Mouse (Mus musculus): Measurements from ENCODE around the gene Naglu. TPM values are rescaled to one million over a fixed set of nuclear protein-coding genes. Genes with fewer than 3 reads are reported as not detected.

Naglu gene
- polyA plus RNA-seq (2014; fragmentation: Nextera tagmentation; extraction: Ambion mirVana), result 12.5 and 13.0 TPM in 2 replicates

DNA sequence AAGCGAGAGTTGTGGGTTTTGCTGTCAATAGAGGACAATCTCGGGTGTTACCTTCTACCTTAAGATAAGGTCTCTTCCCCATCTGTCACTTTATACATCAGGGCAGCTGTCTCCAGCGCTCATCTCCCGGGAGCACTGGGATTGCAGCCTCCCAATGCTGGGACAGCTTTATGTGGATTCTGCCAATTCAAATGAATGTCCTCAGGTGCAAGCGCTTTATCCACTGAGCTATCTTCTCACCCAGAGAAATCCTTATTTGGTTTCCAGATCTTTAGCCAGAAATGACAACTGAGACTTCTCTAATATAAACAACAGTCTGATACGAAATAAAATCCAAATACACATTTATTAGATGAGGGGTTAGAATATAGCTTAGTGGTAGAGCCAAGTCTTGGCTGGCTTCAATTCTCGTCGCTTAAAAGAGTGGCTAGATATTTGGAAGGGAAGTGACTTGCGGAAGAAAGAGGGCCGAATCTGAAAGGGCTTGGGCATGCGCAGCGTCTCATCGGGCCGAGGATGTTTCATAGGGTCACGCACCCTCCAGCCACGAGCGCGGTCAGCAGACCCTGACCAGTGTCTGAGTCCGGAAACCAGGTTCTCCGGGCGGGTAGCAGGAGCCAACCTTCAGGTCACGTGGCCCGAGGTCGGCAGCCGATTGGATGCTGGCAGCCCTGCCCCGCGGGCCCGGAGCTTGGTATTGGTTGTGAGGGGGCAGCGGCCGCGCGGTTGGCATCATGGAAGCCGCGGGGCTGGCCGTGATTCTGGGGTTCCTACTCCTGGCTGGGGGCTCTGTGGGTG is at the start of gene Naglu:
TSS of gene Naglu (plus strand) at position 622 of the 798 bp plus-strand sequence.
- WGBS, result 4% methylated on average over 35 of the region's 35 CpGs

GRCm38 (mm10) chr11:101023371-101023770 is 46.4 kb upstream of the Naglu start:
- H3K27me3 ChIP-seq (ENCODE audit: control insufficient read depth, insufficient read depth, low read length), result no peaks in the 10 kb centered on the region
- H3K4me1 ChIP-seq (ENCODE audit: control insufficient read depth in 2 of 2, insufficient read depth in 2 of 2, low read length in 2 of 2), result peaks cover 4 to 7% of the 10 kb centered on the region in 2 experiments; a peak in 3 of 4 replicates
- H3K27ac ChIP-seq (replicated peaks in 1 of 2; ENCODE audit: control insufficient read depth in 1 of 2, insufficient read depth in 1 of 2, low read depth in 2 of 2, low read length in 2 of 2), result no peak overlapping the region
- no peaks in the 10 kb centered on the region for H3K9me3 ChIP-seq (ENCODE audit: control insufficient read depth, low read length)
- H3K36me3 ChIP-seq (ENCODE audit: control insufficient read depth, insufficient read depth, low read length), result peaks cover 87% of the 10 kb centered on the region
- 88% methylated on average over 12 of the region's 12 CpGs for WGBS
- H3K4me2 ChIP-seq (ENCODE audit: low read length), result no peak overlapping the region
- H3K4me3 ChIP-seq (ENCODE audit: control insufficient read depth in 1 of 2, insufficient read depth in 1 of 2, low read depth in 1 of 2, low read length in 2 of 2), result no peak overlapping the region
- no peak for ATAC-seq (ENCODE audit: insufficient number of reproducible peaks, insufficient read depth, low FRiP score, low read depth)
- H3K9ac ChIP-seq (ENCODE audit: low read length), result no peak overlapping the region

More for the DNA sequence above, at the start of gene Naglu:
- Histone ChIP-seq H3K9me3 (ENCODE audit: control insufficient read depth, low read length) (no peaks in the 10 kb centered on the region), H3K27me3 (ENCODE audit: control insufficient read depth, insufficient read depth, low read length) (no peaks in the 10 kb centered on the region), H3K4me2 (ENCODE audit: low read length) (peak within 1 kb of the TSS; percentile 99), H3K4me3 (ENCODE audit: control insufficient read depth in 1 of 2, insufficient read depth in 1 of 2, low read depth in 1 of 2, low read length in 2 of 2) (peak within 1 kb of the TSS; percentile 69 to 85), H3K36me3 (ENCODE audit: control insufficient read depth, insufficient read depth, low read length) (no peaks in the 10 kb centered on the region), H3K4me1 (ENCODE audit: control insufficient read depth in 2 of 2, insufficient read depth in 2 of 2, low read length in 2 of 2) (peaks cover 15 to 26% of the 10 kb centered on the region in 2 experiments), H3K9ac (ENCODE audit: low read length) (peak within 1 kb of the TSS; percentile 84), H3K27ac (replicated peaks in 1 of 2; ENCODE audit: control insufficient read depth in 1 of 2, insufficient read depth in 1 of 2, low read depth in 2 of 2, low read length in 2 of 2) (peak within 1 kb of the TSS in 1 of 2 experiments; percentile 11; a peak in 1 of 4 replicates)
- ATAC-seq (ENCODE audit: insufficient number of reproducible peaks, insufficient read depth, low FRiP score, low read depth), result peak; percentile 82

DNA sequence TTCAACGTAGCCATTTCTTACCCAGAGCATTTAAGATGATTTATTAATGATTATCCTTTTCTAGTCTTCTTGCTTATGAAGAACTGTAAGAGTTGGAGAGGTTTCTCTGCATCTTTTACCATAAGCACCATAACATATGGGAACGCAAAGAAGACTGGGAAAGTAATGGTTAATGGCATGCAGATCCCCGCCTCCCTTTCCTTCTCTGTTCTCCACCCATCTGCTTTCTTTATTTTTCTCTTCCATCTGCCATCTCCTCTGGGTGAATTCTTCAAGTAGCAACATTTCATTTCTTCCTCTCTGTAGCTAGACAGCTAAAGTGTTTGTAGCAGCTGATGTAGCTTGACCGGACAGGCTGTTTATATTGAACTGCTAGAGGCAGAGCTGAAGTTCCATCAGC is 45.8 kb upstream of the Naglu start:
- Histone ChIP-seq H3K9me3 (ENCODE audit: control insufficient read depth, low read length) (no peaks in the 10 kb centered on the region), H3K4me2 (ENCODE audit: low read length) (no peak overlapping the region), H3K36me3 (ENCODE audit: control insufficient read depth, insufficient read depth, low read length) (peaks cover 86% of the 10 kb centered on the region), H3K27ac (replicated peaks in 1 of 2; ENCODE audit: control insufficient read depth in 1 of 2, insufficient read depth in 1 of 2, low read depth in 2 of 2, low read length in 2 of 2) (no peak overlapping the region), H3K27me3 (ENCODE audit: control insufficient read depth, insufficient read depth, low read length) (no peaks in the 10 kb centered on the region), H3K4me3 (ENCODE audit: control insufficient read depth in 1 of 2, insufficient read depth in 1 of 2, low read depth in 1 of 2, low read length in 2 of 2) (no peak overlapping the region), H3K9ac (ENCODE audit: low read length) (no peak overlapping the region), H3K4me1 (ENCODE audit: control insufficient read depth in 2 of 2, insufficient read depth in 2 of 2, low read length in 2 of 2) (peaks cover 6 to 14% of the 10 kb centered on the region in 2 experiments)
- no peak for ATAC-seq (ENCODE audit: insufficient number of reproducible peaks, insufficient read depth, low FRiP score, low read depth)
- 91% methylated on average over 4 of the region's 4 CpGs for WGBS

GRCm38 (mm10) chr11:101027121-101027520 is 42.7 kb upstream of the Naglu start:
- peaks cover 83% of the 10 kb centered on the region for H3K36me3 ChIP-seq (ENCODE audit: control insufficient read depth, insufficient read depth, low read length)

GRCm38 (mm10) chr11:101029320-101029719 is 40.5 kb upstream of the Naglu start:
- no peak for ATAC-seq (ENCODE audit: insufficient number of reproducible peaks, insufficient read depth, low FRiP score, low read depth)
- WGBS, result 86% methylated on average over 8 of the region's 8 CpGs
- H3K4me2 ChIP-seq (ENCODE audit: low read length), result no peak overlapping the region
- peaks cover 19 to 34% of the 10 kb centered on the region in 2 experiments for H3K4me1 ChIP-seq (ENCODE audit: control insufficient read depth in 2 of 2, insufficient read depth in 2 of 2, low read length in 2 of 2)
- peaks cover 84% of the 10 kb centered on the region for H3K36me3 ChIP-seq (ENCODE audit: control insufficient read depth, insufficient read depth, low read length)
- no peak overlapping the region for H3K9ac ChIP-seq (ENCODE audit: low read length)
- no peaks in the 10 kb centered on the region for H3K27me3 ChIP-seq (ENCODE audit: control insufficient read depth, insufficient read depth, low read length)
- no peaks in the 10 kb centered on the region for H3K9me3 ChIP-seq (ENCODE audit: control insufficient read depth, low read length)
- no peak overlapping the region for H3K4me3 ChIP-seq (ENCODE audit: control insufficient read depth in 1 of 2, insufficient read depth in 1 of 2, low read depth in 1 of 2, low read length in 2 of 2)
- peak overlapping the region; percentile 79 to 96; a peak in 3 of 4 replicates for H3K27ac ChIP-seq (replicated peaks in 1 of 2; ENCODE audit: control insufficient read depth in 1 of 2, insufficient read depth in 1 of 2, low read depth in 2 of 2, low read length in 2 of 2)

More at GRCm38 (mm10) chr11:101027121-101027520, 42.7 kb upstream of the Naglu start:
- Histone ChIP-seq H3K27ac (replicated peaks in 1 of 2; ENCODE audit: control insufficient read depth in 1 of 2, insufficient read depth in 1 of 2, low read depth in 2 of 2, low read length in 2 of 2) (peak overlapping the region; percentile 38 to 43; a peak in 1 of 4 replicates), H3K4me1 (ENCODE audit: control insufficient read depth in 2 of 2, insufficient read depth in 2 of 2, low read length in 2 of 2) (peaks cover 19 to 34% of the 10 kb centered on the region in 2 experiments), H3K4me2 (ENCODE audit: low read length) (no peak overlapping the region), H3K9ac (ENCODE audit: low read length) (no peak overlapping the region), H3K4me3 (ENCODE audit: control insufficient read depth in 1 of 2, insufficient read depth in 1 of 2, low read depth in 1 of 2, low read length in 2 of 2) (no peak overlapping the region), H3K27me3 (ENCODE audit: control insufficient read depth, insufficient read depth, low read length) (no peaks in the 10 kb centered on the region), H3K9me3 (ENCODE audit: control insufficient read depth, low read length) (no peaks in the 10 kb centered on the region)
- 76% methylated on average over 11 of the region's 11 CpGs for WGBS
- no peak for ATAC-seq (ENCODE audit: insufficient number of reproducible peaks, insufficient read depth, low FRiP score, low read depth)

- Histone ChIP-seq H3K36me3 (ENCODE audit: control insufficient read depth, insufficient read depth, low read length) (peaks cover 84% of the 10 kb centered on the region), H3K9ac (ENCODE audit: low read length) (peak overlapping the region; percentile 16; the same call in 1 of the 2 replicates), H3K4me3 (ENCODE audit: control insufficient read depth in 1 of 2, insufficient read depth in 1 of 2, low read depth in 1 of 2, low read length in 2 of 2) (no peak overlapping the region), H3K4me2 (ENCODE audit: low read length) (peak overlapping the region; percentile 23; the same call in 1 of the 2 replicates), H3K4me1 (ENCODE audit: control insufficient read depth in 2 of 2, insufficient read depth in 2 of 2, low read length in 2 of 2) (peaks cover 19 to 34% of the 10 kb centered on the region in 2 experiments), H3K9me3 (ENCODE audit: control insufficient read depth, low read length) (no peaks in the 10 kb centered on the region), H3K27ac (replicated peaks in 1 of 2; ENCODE audit: control insufficient read depth in 1 of 2, insufficient read depth in 1 of 2, low read depth in 2 of 2, low read length in 2 of 2) (peak overlapping the region; percentile 96 to 98), H3K27me3 (ENCODE audit: control insufficient read depth, insufficient read depth, low read length) (no peaks in the 10 kb centered on the region)
- 37% methylated on average over 10 of the region's 10 CpGs for WGBS
- peak; percentile 84; the same call in 1 of the 2 replicates for ATAC-seq (ENCODE audit: insufficient number of reproducible peaks, insufficient read depth, low FRiP score, low read depth)
These were observed 39.5 kb upstream of the Naglu start for GRCm38 (mm10) chr11:101030136-101030807.

GRCm38 (mm10) chr11:101030808-101031156 is 39.0 kb upstream of the Naglu start:
- H3K4me1 ChIP-seq (ENCODE audit: control insufficient read depth in 2 of 2, insufficient read depth in 2 of 2, low read length in 2 of 2), result peaks cover 19 to 34% of the 10 kb centered on the region in 2 experiments
- WGBS, result 65% methylated on average over 4 of the region's 4 CpGs
- H3K9me3 ChIP-seq (ENCODE audit: control insufficient read depth, low read length), result no peaks in the 10 kb centered on the region
- peaks cover 84% of the 10 kb centered on the region for H3K36me3 ChIP-seq (ENCODE audit: control insufficient read depth, insufficient read depth, low read length)
- H3K9ac ChIP-seq (ENCODE audit: low read length), result no peak overlapping the region
- H3K27ac ChIP-seq (replicated peaks in 1 of 2; ENCODE audit: control insufficient read depth in 1 of 2, insufficient read depth in 1 of 2, low read depth in 2 of 2, low read length in 2 of 2), result peak overlapping the region; percentile 96 to 98
- no peak for ATAC-seq (ENCODE audit: insufficient number of reproducible peaks, insufficient read depth, low FRiP score, low read depth)
- no peak overlapping the region for H3K4me3 ChIP-seq (ENCODE audit: control insufficient read depth in 1 of 2, insufficient read depth in 1 of 2, low read depth in 1 of 2, low read length in 2 of 2)
- H3K4me2 ChIP-seq (ENCODE audit: low read length), result peak overlapping the region; percentile 23; the same call in 1 of the 2 replicates
- H3K27me3 ChIP-seq (ENCODE audit: control insufficient read depth, insufficient read depth, low read length), result no peaks in the 10 kb centered on the region

All from heart, embryonic 14.5 days (tissue).